Mouse (Mus musculus) layer of hippocampus, adult 6 months (tissue): ENCODE measurements around the gene Dcp1a. TPM values are rescaled to one million over a fixed set of nuclear protein-coding genes. Genes with fewer than 3 reads are reported as not detected.

Experiments used
- long read RNA-seq, 2 experiments: library from polyadenylated mRNA; unstranded; transcript quantifications; one replicate each; pipeline ENCODE4 v2.0.0; 2019 to 2020
- microRNA-seq: library from miRNA; unstranded; fragments of <30 nt; microRNA quantifications from one replicate; pipeline ENCODE4 v1.2.0, GENCODE M21; 2020
- polyA plus RNA-seq: library from polyadenylated mRNA; unstranded; fragments of <200 nt; fragmentation: Nextera tagmentation; gene quantifications from 2 replicates; pipeline ENCODE4 v1.2.3, GENCODE M21; 2021

Gene Dcp1a
- polyA plus RNA-seq = 7.2 and 9.3 TPM in 2 replicates
- long read RNA-seq, experiment 1, full-length matches to known transcripts = 1 of 7 reads
- long read RNA-seq, experiment 1, partial matches to known transcripts = 1 of 7 reads
- long read RNA-seq, experiment 1, other reads (novel, unspliced or antisense) = 5 of 7 reads
- long read RNA-seq, experiment 2, full-length matches to known transcripts = 32 of 50 reads
- long read RNA-seq, experiment 2, partial matches to known transcripts = 5 of 50 reads
- long read RNA-seq, experiment 2, other reads (novel, unspliced or antisense) = 13 of 50 reads

DNA sequence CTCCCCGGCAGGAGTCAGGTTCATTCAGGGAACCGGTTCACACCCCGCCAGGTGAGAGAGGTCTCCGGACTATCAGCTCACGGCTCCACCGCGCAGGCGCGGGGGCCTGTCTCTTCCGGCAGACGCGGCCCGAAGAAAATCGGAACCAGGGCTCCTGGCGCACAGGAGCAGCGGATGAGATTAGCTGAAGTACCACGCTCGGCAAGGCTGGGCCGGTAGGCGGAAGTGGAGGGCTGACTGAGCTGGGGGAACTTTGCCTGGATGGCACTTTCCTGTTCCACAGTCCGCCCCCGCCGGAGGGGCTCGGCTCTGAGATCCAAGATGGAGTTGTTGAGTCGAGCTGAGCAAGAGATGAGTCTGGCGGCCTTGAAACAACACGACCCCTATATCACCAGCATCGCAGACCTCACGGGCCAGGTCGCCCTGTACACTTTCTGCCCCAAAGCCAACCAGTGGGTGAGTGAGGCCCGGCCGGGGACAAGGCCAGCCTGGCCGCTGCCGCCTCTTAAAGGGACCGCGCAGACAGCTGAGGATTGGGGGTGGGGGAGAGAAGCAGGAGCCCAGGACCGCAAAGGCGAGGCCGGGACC lies at the start of gene Dcp1a:
Gene Dcp1a, plus strand, starts transcription at position 175 of the 588 bp plus-strand sequence.

GRCm38 (mm10) chr14:30491342-30491741 lies 12.0 kb downstream of the Dcp1a start, which contains the start of gene Cacna1d:
TSS of gene Cacna1d (minus strand) at chr14:30491455.

DNA sequence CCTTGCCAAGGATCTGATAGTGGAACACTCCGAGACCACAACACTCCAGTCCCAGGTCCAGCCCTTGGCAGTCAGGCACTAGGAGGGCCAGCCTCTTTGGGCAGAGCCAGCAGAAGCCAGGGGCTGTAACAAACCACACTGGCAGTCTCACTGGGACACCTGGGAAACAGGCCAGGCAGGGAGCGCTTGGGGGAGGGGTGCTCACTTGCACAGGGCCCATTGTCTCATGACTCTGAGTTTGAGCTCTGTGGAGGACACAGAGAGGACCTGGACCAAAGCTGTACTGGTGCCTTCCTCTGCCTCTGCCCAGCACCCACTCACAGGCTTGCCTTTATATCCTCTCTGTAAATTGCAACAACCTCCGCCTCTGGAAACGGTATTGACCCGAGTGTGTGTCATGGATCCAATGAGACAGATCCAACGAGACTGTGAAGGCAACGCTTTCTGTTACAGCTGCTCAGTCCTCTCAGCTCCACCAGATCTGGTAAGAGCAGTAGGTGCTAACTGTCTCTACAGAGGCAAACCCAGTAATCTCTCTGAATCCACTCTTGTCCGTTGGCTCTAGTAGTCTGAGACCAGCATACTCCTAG lies 68.9 kb downstream of the Dcp1a start, which contains the start of gene Tkt:
Gene Tkt, plus strand, starts transcription at position 229 of the 590 bp plus-strand sequence.

Small RNA genes lying within 50 kb of the gene (microRNA-seq; reads per million reads assigned to microRNA genes)
- gene Mir3076 = 13.5 reads per million, percentile 37 among the genes with 10 or more reads in this experiment

Other genes with a start within 250 kb of the Dcp1a start
- gene Cacna1d, start 11.9 kb downstream of the Dcp1a start, polyA plus RNA-seq = 3.4 and 4.0 TPM in 2 replicates
- 128 and 147 TPM in 2 replicates for gene Tkt, start 68.8 kb downstream of the Dcp1a start, polyA plus RNA-seq
- gene Prkcd, start 146.7 kb downstream of the Dcp1a start, polyA plus RNA-seq = 23.0 and 23.2 TPM in 2 replicates
- gene Rft1, start 174.8 kb downstream of the Dcp1a start, polyA plus RNA-seq = 9.8 and 11.7 TPM in 2 replicates
- gene Sfmbt1, start 235.3 kb downstream of the Dcp1a start, polyA plus RNA-seq = 5.9 and 7.1 TPM in 2 replicates